Mouse (Mus musculus): ENCODE results near the gene Arhgap8.

Arhgap8 gene

DNA sequence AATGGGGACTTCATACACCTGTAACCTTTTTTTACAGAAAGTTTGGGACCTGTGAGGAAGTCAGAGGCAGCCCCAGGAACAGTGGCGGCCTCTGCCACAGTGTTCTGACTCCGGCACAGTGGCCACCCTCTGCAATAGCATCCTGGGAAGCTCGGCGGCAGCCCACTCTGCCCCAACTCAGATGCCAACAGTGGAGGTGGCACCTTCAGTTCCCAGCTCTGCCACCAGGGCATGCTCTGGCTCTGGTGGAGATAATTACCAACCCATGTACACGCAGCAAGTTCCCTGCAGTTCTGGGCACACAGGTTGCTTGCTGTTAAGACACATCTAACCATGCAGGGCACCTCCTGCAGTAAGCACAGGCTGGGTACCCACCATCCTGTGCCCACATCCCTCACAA lies 80.3 kb downstream of the Arhgap8 start:
- DNase-seq (ENCODE audit: low spot score in 2 of 2): no peak

DNA sequence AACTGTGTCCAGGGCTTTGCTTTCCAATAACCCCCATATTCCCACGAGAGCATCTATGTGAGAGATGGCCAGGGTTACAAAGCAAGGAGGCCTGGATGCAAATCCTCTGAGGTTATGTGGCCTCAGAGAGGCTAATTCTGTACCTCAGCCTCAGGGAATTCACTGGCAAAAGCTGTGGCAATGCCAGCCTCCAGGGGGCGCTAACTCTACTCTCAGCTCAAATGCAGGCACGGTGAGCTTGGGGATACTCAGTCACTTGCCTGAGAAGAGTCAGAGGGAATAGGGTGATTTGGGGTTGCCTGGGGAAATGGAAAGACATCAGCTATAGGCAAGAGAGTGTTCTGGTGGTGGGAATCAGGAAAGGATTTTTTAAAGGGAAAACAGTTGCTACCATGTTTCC lies 83.8 kb downstream of the Arhgap8 start:
- peak; percentile 48 to 54 for DNase-seq (ENCODE audit: low spot score in 2 of 2)

DNA sequence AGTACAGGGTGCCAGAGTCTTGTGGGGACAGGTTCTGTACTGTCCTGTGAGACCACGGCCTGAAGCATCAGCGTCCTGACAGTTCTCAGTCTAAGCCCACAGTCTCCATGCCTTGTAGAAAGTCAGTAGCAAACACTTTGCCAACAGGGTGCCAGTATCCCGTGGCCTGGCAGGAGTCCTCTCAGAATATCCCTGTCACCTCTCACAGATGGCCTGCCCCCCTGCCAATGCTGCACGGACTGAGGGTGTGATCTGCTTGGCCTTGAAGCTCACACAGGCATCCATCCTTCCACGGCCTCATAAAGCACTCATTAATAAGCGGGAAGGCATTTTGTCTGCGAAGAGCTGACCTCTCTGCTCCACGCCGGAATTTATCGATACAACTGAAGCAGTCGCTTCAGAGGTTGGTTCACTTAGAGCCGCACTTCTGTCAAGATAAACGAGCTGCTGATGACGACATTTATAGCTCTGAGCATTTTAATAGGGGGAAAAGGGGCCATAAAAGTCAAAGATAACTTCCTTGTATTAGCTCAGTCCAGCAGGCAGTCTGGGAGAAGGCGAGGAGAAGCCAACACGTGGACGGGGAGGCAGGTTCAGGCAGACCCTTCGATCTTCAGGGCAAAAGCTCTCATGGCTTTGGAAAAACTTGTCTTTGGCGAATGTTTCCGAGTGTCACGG lies 89.6 kb downstream of the Arhgap8 start:
- no peak for DNase-seq (ENCODE audit: low spot score in 2 of 2)

DNA sequence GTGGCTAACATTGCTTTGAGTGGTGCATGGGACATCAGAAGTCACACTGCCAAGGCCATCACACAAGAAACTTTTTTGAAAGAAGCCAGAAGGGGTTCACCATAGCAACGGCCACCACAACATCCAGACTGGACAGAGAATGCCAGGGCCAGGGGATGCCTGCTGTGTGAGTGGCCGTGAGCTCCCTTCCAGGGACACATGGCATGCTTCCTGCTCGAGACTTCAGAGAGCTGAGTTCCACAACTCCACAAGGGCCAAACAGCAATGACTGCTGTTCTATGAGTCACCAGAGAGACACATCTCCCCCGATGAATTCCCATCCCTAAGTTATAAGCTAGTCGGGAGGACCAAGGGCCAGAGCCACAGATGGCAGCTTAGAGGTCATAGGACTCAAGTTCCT lies 91.3 kb downstream of the Arhgap8 start:
- DNase-seq (ENCODE audit: low spot score in 2 of 2): no peak

DNA sequence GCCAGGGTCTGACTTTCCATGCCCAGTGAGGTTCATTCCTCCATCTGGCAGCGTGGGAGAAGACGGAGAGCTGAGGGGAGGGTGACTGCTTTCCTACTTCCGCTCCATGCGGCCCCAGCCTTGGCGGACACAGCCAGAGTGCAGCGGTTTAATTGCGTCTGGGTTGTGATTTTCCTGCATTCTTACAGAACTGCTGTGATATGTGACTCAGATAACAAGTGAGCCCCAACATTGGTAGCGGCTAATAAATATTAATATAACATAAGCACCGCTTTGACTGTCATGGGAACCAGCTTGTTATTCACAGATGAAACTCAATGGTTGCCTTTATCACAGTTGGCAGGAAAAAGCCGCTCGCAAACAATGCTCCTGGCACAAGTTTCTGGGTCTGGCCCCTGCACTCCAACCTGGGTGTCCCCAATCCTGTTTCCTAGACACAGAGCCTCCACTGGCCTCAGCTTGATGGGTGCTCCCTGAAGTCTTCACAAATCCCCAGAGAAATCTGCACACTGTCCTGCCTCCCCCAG lies 93.0 kb downstream of the Arhgap8 start:
- DNase-seq (ENCODE audit: low spot score in 2 of 2): no peak

DNA sequence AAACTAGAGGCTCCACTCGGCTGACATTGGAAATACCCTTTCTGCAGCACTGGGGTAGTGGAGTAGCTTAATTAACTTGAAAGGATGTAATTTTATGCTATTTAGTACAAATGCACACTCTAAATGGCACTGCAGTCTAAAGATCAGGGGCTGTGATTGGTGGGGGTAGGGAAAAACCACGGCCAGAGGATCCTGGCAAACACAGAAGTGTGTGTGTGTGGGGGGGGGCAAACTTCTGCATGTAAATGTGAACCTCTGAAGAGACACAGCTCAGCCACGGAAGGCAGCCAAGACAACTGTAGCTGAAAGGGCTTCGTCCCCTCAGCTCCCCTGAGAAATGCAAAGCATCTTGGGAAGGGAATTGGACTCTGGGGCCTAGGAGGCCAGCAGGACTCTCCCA lies 95.3 kb downstream of the Arhgap8 start:
- DNase-seq (ENCODE audit: low spot score in 2 of 2): no peak

DNA sequence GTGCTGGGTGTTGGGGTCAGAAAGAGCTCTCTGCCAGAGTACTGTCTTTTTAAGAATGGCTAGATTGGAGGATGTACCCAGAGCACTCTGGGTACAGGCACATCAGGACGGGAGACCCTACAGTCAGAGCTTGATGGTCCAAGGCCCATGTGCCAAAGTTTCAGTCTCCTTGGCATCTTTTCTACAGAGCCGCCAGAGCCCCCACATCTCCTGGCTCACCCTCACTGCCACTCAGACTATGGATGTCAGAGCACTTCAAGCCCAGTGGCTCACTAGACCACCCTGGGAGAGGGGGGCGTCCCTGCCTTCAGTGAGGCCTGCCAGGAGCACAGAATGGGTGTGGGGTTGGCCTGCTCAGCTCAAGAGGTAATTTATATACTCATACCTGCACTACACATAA lies 97.7 kb downstream of the Arhgap8 start:
- DNase-seq (ENCODE audit: low spot score in 2 of 2): no peak

DNA sequence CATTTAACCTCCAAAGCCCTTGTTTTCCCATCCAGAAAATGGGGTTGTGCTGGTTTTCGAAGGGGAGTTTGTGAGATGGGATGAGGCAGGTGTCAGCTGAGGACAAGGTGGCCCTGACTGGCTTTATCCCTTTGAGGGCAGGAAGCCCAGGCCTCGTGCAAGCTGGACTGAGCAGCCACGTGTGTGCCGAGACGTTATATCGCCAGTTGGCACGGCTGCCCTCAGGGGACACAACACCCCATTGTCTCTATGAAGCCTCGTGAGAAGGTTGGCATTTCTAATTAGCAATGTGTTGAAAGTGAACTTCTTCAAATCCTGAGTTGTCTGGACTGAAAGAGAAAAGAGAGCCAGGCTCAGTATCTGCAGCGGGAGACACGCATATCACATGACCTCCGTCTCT lies 98.4 kb downstream of the Arhgap8 start:
- DNase-seq (ENCODE audit: low spot score in 2 of 2): no peak

DNA sequence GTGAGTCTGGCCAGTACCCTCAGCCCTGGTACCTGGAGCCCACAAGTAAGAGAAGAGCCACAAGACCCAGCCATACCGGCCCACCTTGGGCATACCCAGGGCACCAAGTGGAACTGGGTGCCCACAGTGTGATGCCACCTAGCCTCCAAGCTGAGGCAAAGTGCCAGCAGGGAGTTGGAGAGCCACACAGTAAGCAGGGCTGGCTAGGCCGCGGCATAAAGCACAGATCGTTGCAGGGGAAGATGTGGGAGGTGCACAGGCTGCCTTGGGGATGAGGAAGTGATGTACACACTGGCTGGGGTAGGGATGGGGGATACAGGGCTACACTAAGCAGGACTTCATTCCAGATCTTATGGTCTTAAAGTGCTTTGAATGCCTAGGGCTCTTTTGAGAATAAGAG lies 101.0 kb downstream of the Arhgap8 start:
- DNase-seq (ENCODE audit: low spot score in 2 of 2): no peak
